Mouse (Mus musculus) thymus, postnatal 10 days (tissue): ENCODE measurements at regions not wholly inside any gene's neighbourhood (a gene's known extent, or its start where the extent isn't known, plus 50 kb on each side); places are given as distances from the start of the nearest gene placed in this dataset.

ENCODE experiments used
- DNase-seq, 2 experiments: peaks; one replicate each; pipeline ENCODE4 v3.0.0; 2021; ENCODE audit warnings: low spot score in 2 of 2

DNA sequence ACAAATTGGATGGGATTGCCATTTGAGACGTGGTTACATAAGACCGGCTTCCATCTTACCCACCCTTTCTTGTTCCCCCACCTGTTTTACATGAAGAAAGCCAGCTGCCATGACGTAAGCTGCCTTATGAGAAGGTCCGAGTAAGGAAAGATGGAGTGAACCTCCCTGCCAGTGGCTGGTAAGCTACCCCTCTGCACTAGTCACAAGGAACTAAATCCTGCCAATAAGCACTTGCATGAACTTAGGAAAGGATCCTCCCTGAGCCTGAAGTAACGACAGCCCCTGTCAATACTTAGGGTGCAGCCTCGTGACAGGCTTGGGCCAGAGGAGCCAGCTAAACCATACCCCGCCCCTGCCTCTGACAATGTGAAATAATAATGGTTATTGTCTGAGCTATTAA lies 62.8 kb upstream of the Gm47985 start:
- no peak for DNase-seq

DNA sequence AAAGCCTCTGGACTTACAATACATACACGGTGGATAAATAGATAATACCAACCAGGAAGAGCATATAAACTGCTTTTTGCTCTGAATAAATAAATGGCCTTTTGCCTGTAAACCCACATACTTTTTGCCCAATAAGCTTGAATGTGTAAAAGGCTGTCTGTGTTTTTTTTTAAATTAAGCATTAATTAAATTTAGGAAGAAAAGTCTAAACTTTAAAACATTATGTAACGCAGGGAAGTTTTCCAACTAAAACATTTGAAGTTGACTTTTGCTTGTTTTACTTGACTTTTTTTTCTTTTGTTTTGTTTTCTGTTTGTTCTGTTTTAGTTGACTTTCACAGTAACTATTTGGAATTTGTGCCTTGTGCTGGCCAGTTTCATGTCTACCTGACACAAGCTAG lies 60.7 kb upstream of the Gm47985 start:
- DNase-seq: no peak

DNA sequence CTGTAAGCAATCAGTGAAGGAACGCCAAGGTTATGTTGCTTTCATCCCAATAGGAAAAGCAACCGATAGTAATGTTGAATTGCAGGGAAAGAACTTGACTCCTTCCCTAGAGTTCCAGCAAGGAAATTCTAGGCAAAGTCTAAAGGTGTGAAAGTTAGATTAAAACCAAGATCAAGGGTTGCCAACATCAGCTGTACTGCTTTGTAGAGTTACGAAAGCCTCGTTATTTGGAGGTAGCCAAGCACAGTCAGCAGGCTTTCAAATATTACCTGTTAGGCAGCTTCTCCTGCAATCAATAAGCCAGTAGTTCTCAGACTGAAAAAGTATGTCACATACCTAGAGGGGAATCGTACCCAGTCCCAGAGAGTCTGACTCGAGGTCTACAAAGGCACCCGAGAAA lies 58.4 kb upstream of the Gm47985 start:
- no peak for DNase-seq

DNA sequence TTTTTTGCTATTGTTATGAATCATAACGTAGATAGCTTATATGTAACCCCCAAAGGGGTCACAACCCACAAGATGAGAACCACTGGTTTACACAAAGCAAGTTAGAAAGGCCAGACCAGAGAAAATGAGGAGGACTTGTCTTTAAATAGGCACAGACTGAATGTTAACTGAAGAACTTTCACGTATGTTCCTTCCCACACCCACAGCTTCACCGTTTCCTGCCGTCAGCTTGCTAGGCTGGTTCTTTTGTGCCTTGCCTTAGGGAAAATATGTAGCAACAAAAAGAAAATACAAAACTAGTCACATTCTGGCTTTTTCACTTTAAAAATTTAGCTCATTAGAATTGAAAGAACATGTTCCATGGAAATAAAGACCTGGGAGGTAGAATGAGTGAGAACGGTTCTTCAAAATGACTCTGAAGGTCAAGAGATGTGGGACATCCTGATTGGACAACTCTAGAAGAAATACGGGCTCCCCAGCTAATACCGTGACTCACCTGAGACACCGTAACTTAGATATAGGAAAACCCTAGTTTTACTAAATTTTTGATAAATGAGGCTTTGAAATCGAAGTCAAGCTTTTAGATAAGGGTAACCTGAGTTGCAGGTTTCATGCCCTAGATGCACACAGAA lies 57.2 kb upstream of the Gm47985 start:
- no peak for DNase-seq

DNA sequence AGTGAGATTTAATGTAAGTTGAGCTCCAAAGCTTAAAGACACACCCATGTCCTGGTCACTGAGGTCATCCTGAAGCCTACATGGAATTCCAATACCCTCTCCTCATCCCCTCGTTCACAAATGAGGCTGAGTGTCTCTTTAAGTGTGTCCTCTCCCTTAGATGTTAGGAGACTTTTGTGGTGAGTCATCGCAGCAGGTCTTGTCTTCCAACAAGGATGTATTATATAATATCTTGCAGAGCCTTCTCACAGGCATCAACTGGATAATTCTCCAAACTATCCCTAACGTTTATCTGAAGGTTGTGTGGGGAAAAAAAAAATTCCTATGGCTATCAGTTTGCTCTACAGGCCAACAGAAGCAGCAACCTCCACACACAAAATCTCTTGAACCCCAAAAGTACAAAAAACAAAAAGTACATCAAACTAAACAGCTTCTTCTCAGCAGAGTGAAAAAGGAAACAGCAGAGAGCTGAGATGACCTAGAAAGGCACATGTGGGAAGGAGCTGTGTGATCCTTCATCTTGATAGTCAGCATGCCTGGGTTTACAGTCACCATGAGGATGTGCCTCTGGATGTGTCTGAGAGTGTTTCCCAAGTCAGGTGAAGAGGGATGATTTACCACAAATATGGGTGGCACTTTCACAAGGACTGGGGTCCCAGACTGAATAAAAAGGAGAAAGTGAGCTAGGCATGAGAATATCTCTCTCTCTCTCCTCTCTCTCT lies 56.4 kb upstream of the Gm47985 start:
- DNase-seq: no peak

- no peak for DNase-seq
Observed at GRCm38 (mm10) chr1:151126756-151127155, 55.6 kb upstream of the Gm47985 start.

- DNase-seq: no peak
Observed at GRCm38 (mm10) chr1:151128005-151128404, 54.3 kb upstream of the Gm47985 start.

- no peak for DNase-seq
Observed at GRCm38 (mm10) chr1:151128955-151129354, 53.4 kb upstream of the Gm47985 start.

GRCm38 (mm10) chr1:151130036-151130435 lies 52.3 kb upstream of the Gm47985 start:
- no peak for DNase-seq

DNA sequence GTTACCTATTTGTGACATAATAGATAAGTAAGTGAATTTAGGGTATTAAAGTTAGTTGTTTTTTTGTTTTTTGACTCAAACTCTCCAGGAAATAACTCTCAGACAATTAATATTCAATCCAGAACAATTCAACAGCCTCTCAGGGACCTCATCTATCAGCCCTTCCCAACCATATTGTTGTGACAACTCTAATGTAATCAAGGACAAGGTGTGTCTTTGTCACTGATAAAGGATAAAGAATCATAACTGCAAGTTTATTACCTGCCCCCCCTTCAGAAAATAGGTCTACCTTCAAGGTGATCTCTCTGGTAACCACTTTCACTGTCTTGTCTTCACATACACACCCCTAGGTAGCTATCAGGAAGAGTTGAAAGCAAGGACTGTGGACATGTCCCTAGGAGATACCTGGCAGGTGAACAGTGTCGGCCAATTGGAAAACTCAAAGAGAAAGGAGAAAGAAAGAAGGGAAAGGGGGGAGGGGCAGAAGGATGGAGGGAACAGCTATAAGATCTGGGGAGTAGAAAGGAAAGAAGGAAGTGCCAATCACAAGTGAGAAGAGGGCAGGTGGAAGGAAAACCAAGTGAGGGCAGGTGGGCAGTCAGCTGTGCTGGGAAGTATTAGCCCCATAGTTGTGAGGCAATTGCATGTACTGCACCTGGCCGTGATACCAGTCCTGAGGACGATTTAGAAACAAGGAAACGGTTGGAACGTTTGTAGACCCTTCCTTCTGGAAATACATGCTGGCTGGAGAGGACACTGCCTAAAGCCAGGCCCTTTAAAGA lies 51.3 kb upstream of the Gm47985 start:
- DNase-seq: no peak

GRCm38 (mm10) chr1:151131627-151132284 lies 50.6 kb upstream of the Gm47985 start:
- no peak for DNase-seq
